Mouse (Mus musculus) liver, postnatal 0 days (tissue): Measurements from ENCODE around the gene Hpse. TPM values are rescaled to one million over a fixed set of nuclear protein-coding genes. Genes with fewer than 3 reads are reported as not detected.

Experiments used
- ATAC-seq: fragments of 200-750 bp; cut with Nextera tagmentation; 2 replicates; pipeline ENCODE4 v1.8.0; 2017; ENCODE audit warnings: mild to moderate bottlenecking, moderate library complexity
- DNase-seq: peaks from one replicate; pipeline ENCODE4 v3.0.0-alpha.2; 2016
- H3K27ac ChIP-seq: fragments of 300-500 bp; sonication (generic); 2 replicates; pipeline ENCODE4 v1.5.1; 2014; ENCODE audit warnings: antibody characterized with exemption, moderate library complexity, mild to moderate bottlenecking, low read depth
- H3K27me3 ChIP-seq: fragments of 300-500 bp; sonication (generic); 2 replicates; pipeline ENCODE4 v1.6.1; 2014; ENCODE audit warnings: low read length, control low read depth, mixed read lengths; ENCODE audit not compliant: insufficient read depth
- H3K36me3 ChIP-seq: fragments of 300-500 bp; sonication (generic); replicated peaks from 2 replicates; pipeline ENCODE4 v1.6.1; 2014; ENCODE audit warnings: mild to moderate bottlenecking, control low read depth, low read length, moderate library complexity, mixed read lengths; ENCODE audit not compliant: insufficient read depth
- H3K4me1 ChIP-seq: fragments of 300-500 bp; sonication (generic); 2 replicates; pipeline ENCODE4 v1.6.1; 2014; ENCODE audit warnings: antibody characterized with exemption, mild to moderate bottlenecking, control low read depth; ENCODE audit not compliant: insufficient read depth
- H3K4me2 ChIP-seq: fragments of 300-500 bp; sonication (generic); 2 replicates; pipeline ENCODE4 v1.6.1; 2014; ENCODE audit warnings: low read depth, mild to moderate bottlenecking, low read length, moderate library complexity, mixed read lengths
- H3K4me3 ChIP-seq: fragments of 300-500 bp; sonication (generic); 2 replicates; pipeline ENCODE4 v1.5.1; 2014; ENCODE audit warnings: low read depth, low read length
- H3K9ac ChIP-seq: fragments of 300-500 bp; sonication (generic); replicated peaks from 2 replicates; pipeline ENCODE4 v1.6.1; 2014; ENCODE audit warnings: mild to moderate bottlenecking, moderate library complexity
- H3K9me3 ChIP-seq: fragments of 300-500 bp; sonication (generic); 2 replicates; pipeline ENCODE4 v1.6.1; 2016; ENCODE audit warnings: mild to moderate bottlenecking, control low read depth, low read length, mixed read lengths
- CTCF ChIP-seq: sonication (generic); IDR thresholded peaks from 2 replicates; pipeline ENCODE4 v1.5.1; 2016; ENCODE audit warnings: antibody characterized with exemption, low read depth
- EP300 ChIP-seq: IDR thresholded peaks from 2 replicates; pipeline ENCODE4 v1.6.1; 2016; ENCODE audit warnings: antibody characterized with exemption, low read depth, mild to moderate bottlenecking
- WGBS: fragments of 180-500 bp; shearing (Covaris S2); extraction: QIAGEN DNeasy Blood & Tissue Kit; methylation state at CpG from one replicate; pipeline ENCODE4 v1.1.7; 2014; ENCODE audit not compliant: insufficient replicate concordance; 5-methylcytosine and 5-hydroxymethylcytosine counted together
- polyA plus RNA-seq: library from polyadenylated mRNA; unstranded; fragments of >200 nt; fragmentation: Nextera tagmentation; extraction: Ambion mirVana; gene quantifications from 2 replicates; pipeline ENCODE4 v1.2.1, GENCODE M21; 2015

Hpse gene
- polyA plus RNA-seq, 1 experiment from 2014 or later, result 3.2 TPM

- Histone ChIP-seq H3K36me3 (peaks cover 12% of the 10 kb centered on the region), H3K27ac (no peak overlapping the region), H3K4me1 (peaks cover 16% of the 10 kb centered on the region), H3K9ac (no peak overlapping the region), H3K9me3 (no peaks in the 10 kb centered on the region), H3K27me3 (no peaks in the 10 kb centered on the region), H3K4me3 (no peak overlapping the region), H3K4me2 (no peak overlapping the region)
- TF ChIP-seq CTCF, result no peak
- no peak for ATAC-seq
- 78% methylated on average over 10 of the region's 10 CpGs for WGBS
- no peak for DNase-seq
These were observed 68.0 kb downstream of the Hpse start for GRCm38 (mm10) chr5:100651486-100651885.

GRCm38 (mm10) chr5:100650969-100651368, 68.5 kb downstream of the Hpse start:
- Histone ChIP-seq H3K4me2 (no peak overlapping the region), H3K9ac (no peak overlapping the region), H3K4me3 (no peak overlapping the region), H3K4me1 (peaks cover 18% of the 10 kb centered on the region), H3K27ac (no peak overlapping the region), H3K36me3 (peaks cover 9% of the 10 kb centered on the region; the same call in 1 of the 2 replicates), H3K9me3 (no peaks in the 10 kb centered on the region), H3K27me3 (no peaks in the 10 kb centered on the region)
- WGBS, result 80% methylated on average over 7 of the region's 7 CpGs
- no peak for DNase-seq
- ATAC-seq, result no peak
- TF ChIP-seq CTCF, result no peak
- no peak for TF ChIP-seq EP300

- H3K4me2 ChIP-seq, result peak overlapping the region; percentile 53
- no peaks in the 10 kb centered on the region for H3K36me3 ChIP-seq
- no peaks in the 10 kb centered on the region for H3K27me3 ChIP-seq
- no peaks in the 10 kb centered on the region for H3K9me3 ChIP-seq
- H3K9ac ChIP-seq, result no peak overlapping the region
- H3K4me1 ChIP-seq, result peaks cover 37% of the 10 kb centered on the region
- no peak overlapping the region; the same call in 1 of the 2 replicates for H3K4me3 ChIP-seq
- DNase-seq (no peak), ATAC-seq (no peak)
- H3K27ac ChIP-seq, result no peak overlapping the region
- WGBS, result 28% methylated on average over 6 of the region's 6 CpGs
- no peak for TF ChIP-seq CTCF
- TF ChIP-seq EP300, result no peak
These were observed 71.0 kb downstream of the Hpse start for GRCm38 (mm10) chr5:100648546-100648945.

GRCm38 (mm10) chr5:100648046-100648445, 71.5 kb downstream of the Hpse start:
- H3K4me2 ChIP-seq, result peak overlapping the region; percentile 53
- peaks cover 42% of the 10 kb centered on the region for H3K4me1 ChIP-seq
- no peak for ATAC-seq
- no peak overlapping the region for H3K27ac ChIP-seq
- no peak overlapping the region for H3K9ac ChIP-seq
- TF ChIP-seq CTCF, result no peak
- no peak for TF ChIP-seq EP300
- no peak for DNase-seq
- H3K36me3 ChIP-seq, result no peaks in the 10 kb centered on the region
- H3K4me3 ChIP-seq, result no peak overlapping the region; the same call in 1 of the 2 replicates
- H3K9me3 ChIP-seq, result no peaks in the 10 kb centered on the region
- H3K27me3 ChIP-seq, result no peaks in the 10 kb centered on the region
- WGBS, result 40% methylated on average over 10 of the region's 10 CpGs

GRCm38 (mm10) chr5:100646558-100646957, 73.0 kb downstream of the Hpse start:
- Histone ChIP-seq H3K9ac (no peak overlapping the region), H3K36me3 (no peaks in the 10 kb centered on the region), H3K4me3 (no peak overlapping the region), H3K4me1 (peaks cover 51% of the 10 kb centered on the region), H3K4me2 (no peak overlapping the region), H3K27me3 (no peaks in the 10 kb centered on the region), H3K9me3 (no peaks in the 10 kb centered on the region), H3K27ac (no peak overlapping the region)
- ATAC-seq (no peak), DNase-seq (no peak)
- 79% methylated on average over 4 of the region's 4 CpGs for WGBS
- TF ChIP-seq CTCF (no peak), EP300 (no peak)

GRCm38 (mm10) chr5:100643991-100644535, 75.5 kb downstream of the Hpse start:
- H3K4me3 ChIP-seq, result peak overlapping the region; percentile 3; the same call in 1 of the 2 replicates
- H3K36me3 ChIP-seq, result no peaks in the 10 kb centered on the region
- no peak for TF ChIP-seq CTCF
- TF ChIP-seq EP300, result peak; percentile 93
- peak overlapping the region; percentile 89 for H3K27ac ChIP-seq
- peaks cover 62% of the 10 kb centered on the region for H3K4me1 ChIP-seq
- no peaks in the 10 kb centered on the region for H3K27me3 ChIP-seq
- peak overlapping the region; percentile 50; the same call in 1 of the 2 replicates for H3K9ac ChIP-seq
- H3K4me2 ChIP-seq, result peak overlapping the region; percentile 62
- ATAC-seq (peak; percentile 95), DNase-seq (peak; percentile 70)
- H3K9me3 ChIP-seq, result no peaks in the 10 kb centered on the region
- WGBS, result 8% methylated on average over 7 of the region's 7 CpGs
